Mouse (Mus musculus) adrenal gland, postnatal 36 days (tissue): Measurements from ENCODE around the gene Tnip3. TPM values are rescaled to one million over a fixed set of nuclear protein-coding genes. Genes with fewer than 3 reads are reported as not detected.

Experiments
- DNase-seq, 2 experiments: peaks; one replicate each; pipeline ENCODE4 v3.0.0; 2021; ENCODE audit warnings: mixed read lengths in 1 of 2
- total RNA-seq, 2 experiments: library from RNA; stranded (reverse); gene quantifications; 2 replicates each; pipeline ENCODE4 v1.2.3; 2021

The Tnip3 gene
- total RNA-seq, 2 experiments from 2014 or later = 0.40 TPM; not detected in 1

GRCm38 (mm10) chr6:65584870-65585332 lies 59.8 kb downstream of the Tnip3 start:
- peak; percentile 23 to 56 for DNase-seq

- no peak for DNase-seq
These were observed 60.4 kb downstream of the Tnip3 start for GRCm38 (mm10) chr6:65585333-65586053.

- no peak for DNase-seq
These were observed 63.7 kb downstream of the Tnip3 start for GRCm38 (mm10) chr6:65588847-65589246.

- no peak for DNase-seq
These were observed 64.9 kb downstream of the Tnip3 start for GRCm38 (mm10) chr6:65590018-65590417.

- DNase-seq = peak in 1 of 2 experiments; percentile 13
These were observed 69.1 kb downstream of the Tnip3 start for GRCm38 (mm10) chr6:65594171-65594570.

- no peak for DNase-seq
These were observed 70.3 kb downstream of the Tnip3 start for GRCm38 (mm10) chr6:65595371-65595770.

- DNase-seq = peak in 1 of 2 experiments; percentile 4
These were observed 72.1 kb downstream of the Tnip3 start for GRCm38 (mm10) chr6:65597056-65597818.

GRCm38 (mm10) chr6:65598522-65598921 lies 73.4 kb downstream of the Tnip3 start:
- DNase-seq = no peak

GRCm38 (mm10) chr6:65599865-65600739 lies 75.0 kb downstream of the Tnip3 start:
- DNase-seq = no peak

GRCm38 (mm10) chr6:65600887-65601286 lies 75.8 kb downstream of the Tnip3 start:
- DNase-seq = no peak

- no peak for DNase-seq
These were observed 80.7 kb downstream of the Tnip3 start for GRCm38 (mm10) chr6:65605778-65606177.

GRCm38 (mm10) chr6:65606946-65607345 lies 81.8 kb downstream of the Tnip3 start:
- no peak for DNase-seq

GRCm38 (mm10) chr6:65611834-65612233 lies 86.7 kb downstream of the Tnip3 start:
- no peak for DNase-seq

GRCm38 (mm10) chr6:65613924-65614585 lies 88.9 kb downstream of the Tnip3 start:
- DNase-seq = no peak

- no peak for DNase-seq
These were observed 90.5 kb downstream of the Tnip3 start for GRCm38 (mm10) chr6:65615641-65616040.

GRCm38 (mm10) chr6:65621260-65621659 lies 96.1 kb downstream of the Tnip3 start:
- no peak for DNase-seq

- no peak for DNase-seq
These were observed 98.1 kb downstream of the Tnip3 start for GRCm38 (mm10) chr6:65623016-65623715.

GRCm38 (mm10) chr6:65630578-65630977 lies 105.5 kb downstream of the Tnip3 start:
- DNase-seq = no peak

GRCm38 (mm10) chr6:65632184-65632583 lies 107.1 kb downstream of the Tnip3 start:
- DNase-seq = no peak

- DNase-seq = no peak
These were observed 117.3 kb downstream of the Tnip3 start for GRCm38 (mm10) chr6:65642431-65642830.

- no peak for DNase-seq
These were observed 119.0 kb downstream of the Tnip3 start for GRCm38 (mm10) chr6:65644110-65644509.
